Mouse (Mus musculus) heart, adult 11 months (tissue): ENCODE measurements at regions not wholly inside any gene's neighbourhood (a gene's known extent, or its start where the extent isn't known, plus 50 kb on each side); places are given as distances from the start of the nearest gene placed in this dataset.
A peak's percentile ranks its signal among the peaks of the same experiment; 100 is the strongest.

Experiments used
- DNase-seq: peaks from one replicate; pipeline ENCODE4 v3.0.0; 2022

DNA sequence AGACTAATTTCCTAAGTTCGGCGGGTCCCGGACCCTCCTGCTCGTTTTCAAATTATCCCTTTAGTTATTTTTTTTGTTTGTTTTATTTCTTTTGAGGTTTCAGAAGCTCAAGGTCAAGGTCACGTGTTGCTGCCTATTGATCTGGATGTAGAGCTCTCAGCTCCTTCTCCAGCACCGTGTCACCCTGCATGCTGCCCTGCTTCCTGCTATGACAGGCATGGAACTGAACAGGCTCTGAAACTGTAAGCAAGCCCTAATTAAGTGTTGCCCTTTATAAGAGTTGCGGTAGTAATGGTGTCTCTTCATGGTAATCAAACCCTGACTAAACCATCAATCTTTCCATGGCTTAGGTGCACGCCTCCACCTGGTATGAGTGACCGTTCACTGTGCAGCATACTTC is 319.2 kb downstream of the Mex3b start:
- no peak for DNase-seq

GRCm38 (mm10) chr7:83195896-83196537 is 328.9 kb downstream of the Mex3b start:
- DNase-seq: peak; percentile 66

GRCm38 (mm10) chr7:83197490-83197889 is 330.4 kb downstream of the Mex3b start:
- no peak for DNase-seq

DNA sequence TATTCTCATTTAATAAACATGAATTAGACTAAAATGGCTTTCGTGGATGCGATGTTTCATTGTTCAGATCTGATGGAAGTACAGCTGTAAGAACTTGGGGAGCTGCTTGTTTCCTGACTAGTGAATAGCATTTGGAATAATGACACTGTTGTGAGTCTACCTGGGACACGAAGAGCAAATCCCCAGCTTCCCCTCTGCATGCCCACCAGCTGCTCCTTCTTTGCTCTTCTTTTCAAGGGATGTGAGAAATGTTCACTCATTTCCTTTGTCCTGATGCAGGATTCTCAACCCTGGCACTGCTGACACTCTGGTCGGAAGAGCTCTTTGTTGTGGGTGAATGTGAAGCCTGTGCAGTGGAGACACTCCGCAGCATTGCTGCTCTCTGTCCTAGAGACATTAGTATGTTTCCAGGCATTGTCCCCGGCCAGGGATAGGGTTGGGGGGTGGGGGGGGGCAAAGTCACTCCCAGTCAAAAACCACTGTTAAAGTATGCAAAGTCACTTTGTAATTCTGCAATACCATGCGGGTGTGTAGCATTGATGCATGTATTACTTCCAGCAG is 334.1 kb downstream of the Mex3b start:
- DNase-seq: no peak

DNA sequence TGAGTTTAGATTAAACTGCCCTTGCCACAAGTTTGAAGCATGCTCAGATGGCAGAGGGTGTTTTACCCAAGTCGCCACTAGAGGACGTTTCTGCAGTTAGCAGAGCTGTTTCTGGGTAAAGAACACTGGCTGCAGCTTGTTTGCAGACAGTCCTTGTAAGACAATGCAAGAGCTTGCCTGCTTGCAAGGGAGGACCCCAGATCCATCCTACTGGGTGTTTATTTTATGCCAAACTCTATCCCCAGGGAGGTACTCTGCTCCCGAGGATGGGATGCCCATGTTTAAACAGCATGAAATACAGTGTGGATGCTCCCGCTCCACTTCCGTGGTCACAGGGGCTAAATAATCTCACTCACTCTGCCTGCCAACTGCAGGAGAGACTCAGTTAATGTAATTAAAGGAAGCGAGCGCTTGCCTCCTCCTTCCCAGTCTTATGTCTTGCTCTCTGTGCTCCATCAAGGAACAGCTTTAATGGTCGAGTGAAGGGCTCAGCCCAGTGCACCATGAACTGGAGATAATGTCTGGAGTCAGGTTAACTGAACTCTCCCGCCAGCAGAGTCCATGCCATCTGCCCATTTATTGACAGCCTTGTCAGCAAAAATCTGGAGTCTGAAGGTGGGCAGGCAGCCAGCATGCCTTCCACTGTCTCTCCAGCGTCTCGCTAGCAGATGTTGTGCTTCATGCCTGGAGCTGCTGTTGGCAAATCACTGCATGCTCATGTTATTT is 334.8 kb downstream of the Mex3b start:
- peak; percentile 69 for DNase-seq

DNA sequence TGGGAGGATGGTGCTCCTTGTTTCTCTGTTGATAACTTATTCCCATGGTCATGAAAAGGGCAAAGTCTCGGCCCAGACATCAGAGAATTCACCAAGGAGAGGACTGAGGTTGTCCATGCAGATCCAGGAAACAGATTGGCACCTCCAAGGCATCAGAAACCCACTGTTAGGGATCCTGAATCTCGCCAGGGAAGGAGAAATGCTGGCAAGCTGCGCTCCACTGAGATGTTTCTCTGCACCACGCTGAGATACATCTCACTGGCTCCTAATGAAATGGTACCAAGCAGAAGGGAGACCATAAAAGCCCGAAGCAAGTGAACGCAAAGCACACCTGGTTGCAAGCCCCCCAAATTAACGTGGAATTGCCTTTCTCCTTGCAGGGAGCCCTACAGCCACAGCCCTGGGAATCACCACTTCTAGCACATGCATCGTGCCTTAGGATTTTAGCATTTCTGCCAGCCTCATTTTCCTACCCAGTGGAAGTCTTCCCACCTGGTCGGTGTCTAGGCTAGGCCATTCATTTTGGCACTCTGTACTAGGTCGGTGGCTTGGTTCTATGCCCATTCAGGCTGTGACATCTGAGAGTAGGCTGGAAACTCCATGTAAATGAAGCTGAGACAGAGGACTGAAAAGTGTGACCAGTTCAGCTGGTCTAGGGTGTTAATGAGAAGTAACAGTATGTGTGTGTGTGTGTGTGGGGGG is 336.3 kb downstream of the Mex3b start:
- no peak for DNase-seq

GRCm38 (mm10) chr7:83204013-83204365 is 336.9 kb downstream of the Mex3b start:
- no peak for DNase-seq

DNA sequence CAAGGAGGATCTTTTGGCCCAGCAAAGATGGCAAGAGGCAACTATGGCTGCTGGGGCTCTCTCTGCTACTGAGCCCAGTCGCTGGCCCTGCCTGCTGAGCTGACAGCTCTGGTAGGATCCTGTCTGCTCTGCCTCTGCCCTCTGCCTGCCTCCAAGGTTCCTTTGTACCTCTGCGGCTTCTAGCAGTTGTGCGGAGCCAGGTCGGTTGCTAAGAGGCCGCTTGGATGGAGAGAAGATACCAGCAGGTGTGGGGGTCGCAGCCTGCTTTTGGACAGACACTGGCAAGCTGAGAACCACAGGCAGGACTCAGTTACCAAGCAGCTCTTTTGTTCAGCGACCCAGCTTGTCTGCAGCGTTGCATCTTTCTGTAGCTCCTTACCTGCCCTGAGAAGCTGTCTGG is 337.6 kb downstream of the Mex3b start:
- DNase-seq: no peak

- DNase-seq: peak; percentile 59
Observed at GRCm38 (mm10) chr7:83206999-83207398, 339.9 kb downstream of the Mex3b start.

GRCm38 (mm10) chr7:83211611-83212010 is 344.5 kb downstream of the Mex3b start:
- DNase-seq: no peak

DNA sequence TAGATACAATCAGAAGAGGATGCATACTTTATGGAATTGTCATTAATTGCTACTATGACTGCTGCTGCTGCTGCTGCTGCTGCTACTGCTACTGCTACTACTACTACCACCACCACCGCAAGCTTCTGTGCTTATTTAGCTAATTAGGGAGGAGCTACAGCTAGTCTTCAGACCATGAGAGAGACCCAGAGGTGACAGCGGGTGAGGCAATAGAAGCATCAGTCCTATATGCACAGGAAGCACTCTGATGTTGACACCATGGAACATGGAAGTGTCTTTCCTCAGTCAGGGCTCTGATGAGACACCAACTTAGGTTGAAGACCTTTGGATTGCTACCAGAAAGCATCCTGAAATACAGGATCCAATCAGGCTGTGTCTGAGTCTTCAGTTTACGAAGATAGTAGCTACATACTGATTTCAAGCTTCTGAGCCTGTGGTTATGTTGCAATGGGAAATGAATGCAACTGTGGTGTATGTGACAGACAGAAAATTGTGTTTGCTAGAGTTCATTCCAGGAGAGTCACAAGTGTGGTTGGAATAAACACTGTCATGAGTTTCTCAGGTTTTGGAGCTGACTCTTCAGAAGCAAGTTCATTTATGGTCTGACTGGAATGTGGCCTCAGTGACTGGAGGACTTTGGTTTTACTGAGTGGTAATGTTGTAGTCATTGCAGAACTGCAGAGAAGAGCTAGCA is 355.0 kb downstream of the Mex3b start:
- no peak for DNase-seq

GRCm38 (mm10) chr7:83227262-83228108 is 357.2 kb upstream of the Tmc3 start:
- no peak for DNase-seq

DNA sequence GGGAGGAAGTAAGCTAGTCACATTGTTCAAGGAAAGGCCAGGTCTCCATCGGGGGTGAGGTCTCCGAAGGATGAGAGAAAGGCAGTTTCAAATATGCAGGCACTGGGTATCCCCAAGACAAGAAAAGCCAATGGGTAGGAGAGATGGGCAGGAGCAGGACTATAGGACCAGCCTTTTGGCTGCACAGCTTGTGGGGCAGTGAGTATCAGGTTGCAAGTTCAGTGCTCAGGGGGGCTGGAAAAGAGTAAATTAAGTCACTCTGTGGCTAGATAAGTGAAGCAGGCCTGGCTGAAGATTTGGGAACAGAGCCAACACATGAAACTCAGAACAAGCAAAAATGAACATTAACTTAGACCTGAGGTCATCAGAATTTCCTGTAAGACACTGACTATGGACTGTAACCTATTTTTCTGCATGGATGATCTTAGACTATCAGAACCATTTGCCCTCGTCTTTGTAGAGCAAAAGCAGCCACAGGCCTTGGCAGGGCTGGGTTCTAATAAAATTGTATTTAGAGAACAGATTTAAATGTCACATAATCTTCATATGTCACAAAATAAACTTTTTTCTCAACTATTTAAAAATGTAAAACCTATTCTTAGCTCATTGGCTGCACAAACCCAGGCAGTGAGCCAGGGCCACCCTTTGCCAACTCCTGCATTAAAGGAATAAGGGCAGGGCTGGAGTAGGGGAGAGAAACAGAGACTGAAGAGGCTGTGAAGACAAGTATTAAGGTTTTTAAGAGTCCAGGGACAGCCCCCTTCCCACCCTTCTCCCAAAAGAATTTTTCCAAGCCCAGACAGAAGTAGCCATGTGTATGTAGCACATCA is 354.0 kb upstream of the Tmc3 start:
- no peak for DNase-seq

GRCm38 (mm10) chr7:83235659-83236058 is 349.1 kb upstream of the Tmc3 start:
- no peak for DNase-seq

GRCm38 (mm10) chr7:83237336-83237735 is 347.4 kb upstream of the Tmc3 start:
- no peak for DNase-seq

DNA sequence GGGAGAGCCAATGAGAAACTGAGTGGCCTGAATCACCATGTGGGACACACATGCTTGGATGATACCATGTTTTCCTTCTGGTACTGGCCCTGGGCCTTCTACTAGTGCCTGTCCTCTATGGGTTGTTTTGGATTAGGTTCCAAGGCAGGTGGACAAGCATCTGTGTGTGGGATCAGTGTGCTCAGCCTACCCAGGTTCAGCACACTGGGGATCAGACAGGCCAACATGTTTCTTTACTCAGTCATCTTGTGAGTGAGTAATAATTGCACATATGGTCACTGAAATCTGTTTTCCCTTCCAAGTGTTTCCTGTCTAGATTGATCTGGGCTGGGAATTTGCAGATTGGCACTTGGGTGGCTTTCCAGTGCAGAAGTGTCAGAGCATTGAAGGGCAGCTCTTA is 346.6 kb upstream of the Tmc3 start:
- no peak for DNase-seq

DNA sequence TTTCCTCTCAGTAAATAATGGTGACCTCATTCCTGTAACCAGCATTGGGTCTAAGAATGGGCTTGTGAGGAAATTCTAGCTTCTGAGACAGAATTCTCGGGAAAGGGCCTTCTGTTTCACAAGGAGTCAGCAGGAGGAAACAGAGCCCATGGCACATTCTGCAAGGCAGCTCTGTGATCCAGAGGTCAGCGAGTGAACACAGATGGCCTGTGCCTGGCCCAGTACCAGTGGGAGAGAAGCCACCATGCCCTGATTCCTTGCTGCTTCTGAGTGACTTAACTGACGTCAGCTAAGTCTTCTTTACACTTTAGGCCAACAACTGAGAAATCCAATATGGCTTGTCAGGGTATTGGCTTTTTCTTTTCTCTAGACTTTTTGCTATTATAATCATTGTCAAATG is 342.5 kb upstream of the Tmc3 start:
- DNase-seq: peak; percentile 95

DNA sequence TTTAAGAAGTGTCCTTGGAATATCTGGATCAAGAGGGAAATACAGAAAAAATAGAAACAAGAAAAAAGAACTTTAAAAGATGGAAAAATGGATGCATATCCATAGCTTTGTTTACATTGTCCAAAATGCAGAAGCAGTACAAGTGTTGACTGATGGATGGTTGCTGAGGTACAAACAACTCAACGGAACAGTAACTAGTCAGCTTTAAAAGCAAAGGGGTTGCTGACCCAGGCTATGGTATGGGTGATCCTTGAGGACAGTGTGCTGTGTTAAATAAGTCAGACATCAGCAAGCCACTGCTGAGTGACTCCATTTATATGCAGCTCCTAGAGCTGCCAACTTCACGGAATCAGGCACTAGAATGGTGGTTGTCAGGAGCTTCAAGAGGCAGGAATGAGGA is 338.9 kb upstream of the Tmc3 start:
- no peak for DNase-seq

DNA sequence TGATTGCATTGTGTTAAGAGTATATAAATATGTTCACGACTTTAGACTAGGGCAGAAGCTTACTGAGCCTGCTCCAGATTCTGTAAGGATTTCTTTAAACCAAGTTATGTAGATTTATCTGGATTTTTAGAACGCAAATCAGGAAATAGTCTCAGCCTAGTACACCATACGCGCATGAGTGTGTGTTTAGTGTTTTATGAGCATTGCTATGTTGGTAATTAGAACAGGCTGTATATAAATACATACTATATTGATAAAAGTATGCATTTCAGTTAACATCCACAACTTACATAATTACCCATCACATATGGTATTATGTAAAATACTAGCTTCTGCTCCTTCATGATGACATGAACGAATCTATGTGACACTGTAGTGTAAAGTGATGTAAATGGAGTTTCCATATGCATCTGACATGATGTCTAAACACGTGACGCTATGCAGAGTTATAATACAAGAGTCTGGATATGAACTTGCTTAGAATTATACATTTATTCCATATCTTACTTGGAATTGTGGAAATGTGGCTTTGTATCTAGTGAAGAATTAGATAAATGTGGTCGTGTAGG is 332.6 kb upstream of the Tmc3 start:
- no peak for DNase-seq

GRCm38 (mm10) chr7:83253001-83253400 is 331.7 kb upstream of the Tmc3 start:
- no peak for DNase-seq

DNA sequence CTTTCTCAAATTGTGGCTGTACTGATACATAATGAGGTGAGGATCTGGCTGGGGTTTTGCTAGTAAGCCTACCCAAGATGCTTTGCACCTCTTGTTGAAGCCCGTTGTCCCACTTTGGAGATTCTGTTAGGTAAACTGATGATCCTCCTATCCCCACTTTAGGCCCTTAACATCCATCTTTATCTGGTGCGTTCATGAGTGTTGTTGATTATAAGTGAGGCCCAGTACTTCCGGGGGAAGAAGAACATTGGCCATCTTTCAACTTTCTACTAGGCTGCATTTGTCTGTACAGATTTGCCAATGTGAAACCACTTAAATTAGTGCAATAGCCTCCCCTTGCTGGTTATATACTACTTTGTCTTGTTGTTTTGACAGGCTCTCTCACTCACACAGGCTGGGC is 331.3 kb upstream of the Tmc3 start:
- DNase-seq: no peak
